In the genomic region with DNA sequence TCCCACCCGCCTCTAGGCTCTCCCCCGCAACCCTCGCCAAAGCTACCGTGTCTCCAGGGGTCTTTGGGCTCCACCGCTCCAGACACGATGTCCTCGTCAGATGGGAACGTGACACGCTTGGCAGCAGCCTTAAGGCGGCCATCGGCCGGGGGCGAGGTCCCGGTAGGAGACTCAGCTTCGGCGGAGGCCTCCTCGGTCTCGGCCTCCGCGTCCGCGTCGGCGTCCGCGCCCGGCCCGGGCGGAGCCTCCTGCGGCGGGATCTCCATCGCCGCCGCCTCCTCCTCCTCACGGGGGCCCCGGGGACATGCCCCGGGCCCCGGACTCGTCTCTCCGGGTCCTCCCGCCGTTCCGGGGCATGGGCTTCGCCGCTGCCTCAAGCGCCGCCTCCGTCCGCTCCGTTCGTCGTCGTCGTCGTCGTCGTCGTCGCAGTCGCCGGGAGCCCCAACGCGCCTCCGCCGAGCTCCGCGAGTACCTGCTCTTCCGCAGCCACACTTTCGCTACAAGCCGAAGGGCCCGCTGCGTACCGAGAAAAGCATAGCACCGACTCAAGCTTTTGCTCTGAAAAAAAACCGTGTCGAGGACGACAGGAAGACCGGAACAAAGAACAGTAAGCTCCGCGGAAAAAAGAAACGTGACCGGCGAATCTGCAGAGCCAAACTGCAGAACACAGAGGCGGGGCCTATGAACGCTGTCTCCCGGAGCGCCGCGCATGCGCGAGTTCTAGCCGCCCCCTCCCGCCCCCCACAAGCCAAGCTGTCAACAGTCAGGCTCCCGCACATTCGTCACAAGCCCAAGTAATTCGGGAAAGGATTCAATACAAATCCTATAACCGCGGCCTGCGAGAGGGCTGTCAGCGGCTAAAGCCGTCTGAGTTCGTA, we compare ENCODE assay signal across 8 mouse cellular contexts. TPM values are rescaled to one million over a fixed set of nuclear protein-coding genes. Genes with fewer than 3 reads are reported as not detected.
A peak's percentile ranks its signal among the peaks of the same experiment; 100 is the strongest.
DNase-seq lines count a peak whose midpoint lies in the region; ATAC-seq lines count a peak whose summit lies in the region.

No protein-coding gene starts in this region.

- no peaks in the 10 kb centered on the region for H3K27me3 ChIP-seq in hindbrain, embryonic 14.5 days (ENCODE audit: control insufficient read depth, insufficient read depth, low read length)

- peak; percentile 92 for ATAC-seq in hindbrain, embryonic 14.5 days (ENCODE audit: low FRiP score)

- peak overlapping the region; percentile 96 for H3K9ac ChIP-seq in hindbrain, embryonic 14.5 days

- no peaks in the 10 kb centered on the region for H3K9me3 ChIP-seq in hindbrain, embryonic 14.5 days (ENCODE audit: control insufficient read depth, low read length)

- peaks cover 18% of the 10 kb centered on the region for H3K36me3 ChIP-seq in hindbrain, embryonic 14.5 days (replicated peaks; ENCODE audit: control insufficient read depth, insufficient read depth)

- H3K4me1 ChIP-seq in hindbrain, embryonic 14.5 days (replicated peaks; ENCODE audit: control insufficient read depth, insufficient read depth, low read length) = peaks cover 36% of the 10 kb centered on the region

- peak overlapping the region; percentile 97 for H3K4me2 ChIP-seq in hindbrain, embryonic 14.5 days (replicated peaks)

- DNase-seq in T-cell, adult 2 months (ENCODE audit: low spot score) = peak; percentile 87
- DNase-seq in cerebellum, postnatal 25 days = peak; percentile 95 to 97
- peak; percentile 81 to 84 for DNase-seq in frontal cortex, postnatal 25 days (ENCODE audit: low spot score in 2 of 2)
- peak; percentile 98 for DNase-seq in hindbrain, embryonic 14.5 days (ENCODE audit: low spot score)
- DNase-seq in layer of hippocampus, postnatal 36 days = peak; percentile 87
- peak; percentile 87 for DNase-seq in lung, postnatal 25 days (ENCODE audit: low spot score)
- peak; percentile 97 for DNase-seq in retina, adult 2 months (ENCODE audit: low read depth, low spot score)
- peak; percentile 88 for DNase-seq in thymus, postnatal 25 days

- under 1% methylated on average over 97 of the region's 102 CpGs for WGBS in hindbrain, embryonic 14.5 days

- peak overlapping the region; percentile 99 for H3K4me3 ChIP-seq in hindbrain, embryonic 14.5 days (replicated peaks; ENCODE audit: low read length)

- H3K27ac ChIP-seq in hindbrain, embryonic 14.5 days = peak overlapping the region; percentile 98

RNA-seq across cellular contexts. Expression of a gene that starts 0.9 kb away (rescaled TPM):
- polyA plus RNA-seq in hindbrain, embryonic 14.5 days (2014; fragmentation: Nextera tagmentation; extraction: Ambion mirVana) = 12.7 and 12.9 TPM in 2 replicates
- 100 to 1,000 TPM; 113 to 120 TPM for total RNA-seq in layer of hippocampus, postnatal 36 days (2021)

RNA-seq across cellular contexts. Expression of a gene that starts 15.1 kb away (rescaled TPM):
- 0.13 and 0.16 TPM in 2 replicates for polyA plus RNA-seq in hindbrain, embryonic 14.5 days (2014; fragmentation: Nextera tagmentation; extraction: Ambion mirVana)
- under 1 TPM; 0.33 to 0.75 TPM for total RNA-seq in layer of hippocampus, postnatal 36 days (2021)

RNA-seq across cellular contexts. Expression of a gene that starts 15.4 kb away (rescaled TPM):
- polyA plus RNA-seq in hindbrain, embryonic 14.5 days (2014; fragmentation: Nextera tagmentation; extraction: Ambion mirVana) = 141 and 157 TPM in 2 replicates
- total RNA-seq in layer of hippocampus, postnatal 36 days (2021) = 10 to 100 TPM; 44.2 to 46.1 TPM

RNA-seq across cellular contexts. Expression of a gene that starts 42.3 kb away (rescaled TPM):
- polyA plus RNA-seq in hindbrain, embryonic 14.5 days (2014; fragmentation: Nextera tagmentation; extraction: Ambion mirVana) = 41.6 and 47.6 TPM in 2 replicates
- 100 to 1,000 TPM in 1 of 2 experiments, 10 to 100 TPM in 1; 90.1 to 103 TPM for total RNA-seq in layer of hippocampus, postnatal 36 days (2021)

RNA-seq across cellular contexts. Expression of a gene that starts 44.4 kb away (rescaled TPM):
- polyA plus RNA-seq in hindbrain, embryonic 14.5 days (2014; fragmentation: Nextera tagmentation; extraction: Ambion mirVana) = 0.98 and 1.1 TPM in 2 replicates
- total RNA-seq in layer of hippocampus, postnatal 36 days (2021) = under 1 TPM; 0.37 to 0.48 TPM

Comparison
In these comparisons a context has a peak if more than half of its experiments do, and no peak if none do; other contexts are left out.
1. Peak in every context shown above with its lines: DNase-seq, ATAC-seq, H3K4me3 ChIP-seq and H3K27ac ChIP-seq.